Mouse (Mus musculus) retina, adult 2 months (tissue): Measurements from ENCODE around the gene Synrg.

ENCODE experiments used
- DNase-seq: peaks from one replicate; pipeline ENCODE4 v3.0.0-alpha.2; 2012; ENCODE audit warnings: low read depth, low spot score

The Synrg gene

DNA sequence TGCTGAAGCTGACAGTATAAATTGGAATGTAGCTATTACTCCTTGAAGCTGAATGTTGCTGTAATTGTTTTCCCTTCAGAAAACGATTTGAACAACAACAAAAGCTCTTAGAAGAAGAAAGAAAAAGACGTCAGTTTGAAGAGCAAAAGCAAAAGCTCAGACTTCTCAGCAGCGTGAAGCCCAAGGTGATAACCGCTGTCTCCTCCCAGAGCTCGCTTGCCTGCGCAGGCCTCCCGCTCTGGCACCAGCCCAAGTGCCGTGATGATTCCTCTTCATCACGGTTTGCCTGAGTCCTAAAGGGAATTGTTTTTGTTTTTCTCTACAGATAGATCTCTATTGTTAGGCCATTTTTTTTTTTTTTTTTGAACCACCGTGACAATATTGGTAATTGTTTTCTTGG lies 17.1 kb downstream of the Synrg start:
- no peak for DNase-seq

DNA sequence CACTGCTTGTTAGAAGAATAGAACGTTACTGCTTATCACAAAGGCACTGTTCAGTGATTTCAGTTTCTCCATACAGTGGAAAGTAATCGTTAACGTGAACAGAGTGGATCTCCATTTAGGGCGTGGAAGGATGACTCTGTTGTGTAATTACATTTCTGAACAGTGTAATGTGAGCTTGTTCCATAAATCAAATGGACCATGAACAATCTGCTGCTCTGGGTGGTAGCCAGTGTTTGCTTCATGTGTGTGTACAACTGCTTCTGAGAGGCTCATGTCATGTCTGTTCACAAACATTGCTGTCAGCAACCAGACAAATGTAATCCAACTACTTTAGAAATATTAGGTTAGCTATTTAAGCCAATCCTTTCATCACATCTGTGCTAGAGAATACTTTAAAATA lies 27.5 kb downstream of the Synrg start:
- DNase-seq: no peak

DNA sequence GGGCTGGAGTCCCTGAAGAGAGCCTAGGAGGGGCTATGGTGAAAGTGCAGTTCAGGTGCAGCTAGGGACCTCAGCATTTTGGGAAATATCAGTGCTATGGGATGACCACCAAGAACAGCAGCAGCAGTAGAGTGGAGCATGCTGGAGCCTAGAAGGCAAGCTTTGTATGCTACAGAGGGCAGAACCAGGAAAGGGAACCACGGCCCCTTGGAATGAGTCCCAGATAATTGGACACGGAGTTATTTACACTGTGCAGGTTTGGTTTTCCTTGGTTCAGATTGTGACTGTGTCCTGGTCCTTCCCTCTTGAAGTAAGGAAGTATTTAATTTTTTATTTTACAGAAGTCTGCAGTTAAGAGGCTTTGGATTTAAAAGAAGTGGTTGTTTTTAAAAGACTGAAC lies 29.2 kb downstream of the Synrg start:
- DNase-seq: no peak

DNA sequence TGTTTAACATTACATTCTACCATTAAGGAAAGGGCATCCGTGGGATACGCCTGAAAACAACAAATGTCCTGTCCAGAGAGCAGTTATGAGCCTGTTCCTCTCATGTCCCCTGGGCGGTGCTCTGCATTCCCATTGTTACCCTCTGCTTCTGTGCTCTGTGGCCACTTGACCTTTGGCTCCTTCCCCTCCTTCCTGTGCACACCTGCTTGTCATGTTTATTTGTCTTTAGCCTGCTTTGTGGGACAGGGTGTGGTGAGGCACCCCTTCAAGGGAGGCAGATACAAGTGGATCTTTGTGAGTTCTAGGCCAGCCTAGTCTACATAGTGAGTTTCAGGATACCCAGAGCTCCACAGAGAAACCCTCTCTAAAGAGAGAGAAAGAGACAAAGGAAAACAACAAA lies 30.3 kb downstream of the Synrg start:
- no peak for DNase-seq

DNA sequence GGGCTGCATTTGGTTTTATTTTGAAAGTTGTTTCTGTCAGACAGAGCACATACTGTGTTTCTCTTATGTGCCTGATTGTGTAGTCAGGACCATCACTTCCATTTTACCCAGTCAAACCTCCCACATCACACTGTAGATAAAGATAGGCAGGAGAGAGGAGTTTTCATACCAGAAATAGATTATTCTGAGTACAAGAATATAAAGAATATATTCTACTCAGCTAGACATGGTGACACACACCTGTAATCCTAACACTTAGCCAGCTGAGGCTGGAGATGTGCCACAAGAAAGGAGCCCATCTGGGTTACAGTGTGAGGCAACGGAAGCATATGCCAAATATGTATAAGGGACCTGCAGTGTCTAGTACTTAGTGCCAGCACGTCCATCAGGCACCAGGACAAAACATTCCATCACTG lies 31.3 kb downstream of the Synrg start:
- no peak for DNase-seq

DNA sequence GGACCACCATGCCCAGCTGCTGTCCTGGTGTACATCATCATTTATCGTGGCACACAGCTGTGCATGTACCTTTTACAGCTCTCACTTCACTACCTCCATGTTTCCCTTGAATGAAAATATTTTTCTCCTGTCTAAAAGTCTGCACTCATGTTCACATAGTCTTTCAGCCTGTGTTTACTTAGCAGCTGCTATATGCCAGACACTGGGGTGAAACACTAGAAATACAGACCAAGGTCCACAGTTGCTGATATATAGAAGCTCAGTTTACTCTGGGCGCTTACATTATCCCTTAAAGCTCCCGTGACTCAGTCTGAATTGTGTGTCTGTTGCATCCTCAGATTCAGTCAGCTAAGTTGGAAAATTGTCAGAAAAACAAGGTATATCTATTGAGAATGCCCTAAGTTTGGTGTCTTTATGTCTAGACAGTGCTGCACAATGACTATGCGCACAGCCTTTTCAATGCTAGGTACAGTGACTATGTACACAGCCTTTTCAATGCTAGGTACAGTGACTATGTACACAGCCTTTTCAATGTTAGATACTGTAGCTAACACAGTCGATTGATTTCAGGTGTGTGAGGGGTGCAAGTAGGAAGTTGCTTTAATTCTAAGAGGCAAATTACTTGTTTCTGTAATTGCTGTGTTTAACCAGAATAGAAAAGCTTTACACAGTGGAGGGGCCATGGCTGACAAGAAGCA lies 33.1 kb downstream of the Synrg start:
- DNase-seq: no peak

DNA sequence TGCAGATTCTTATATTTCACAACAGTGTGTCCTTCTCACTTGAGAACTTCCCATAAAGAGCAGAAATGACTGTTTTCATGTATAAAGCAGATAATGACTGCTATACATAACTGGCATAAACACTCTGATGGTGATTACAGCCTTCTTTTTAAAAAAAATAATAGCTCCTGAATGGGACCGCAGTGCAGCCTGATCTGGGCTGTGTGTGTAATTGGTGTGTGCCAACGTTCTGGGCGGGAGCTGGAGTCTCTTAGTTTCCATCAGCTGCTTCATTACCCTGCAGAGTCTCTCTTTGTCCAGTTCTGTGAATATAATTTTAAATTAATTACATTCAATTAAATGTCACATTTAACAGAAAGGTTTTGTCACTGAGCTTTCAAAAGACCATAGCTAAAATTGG lies 34.8 kb downstream of the Synrg start:
- DNase-seq: no peak

DNA sequence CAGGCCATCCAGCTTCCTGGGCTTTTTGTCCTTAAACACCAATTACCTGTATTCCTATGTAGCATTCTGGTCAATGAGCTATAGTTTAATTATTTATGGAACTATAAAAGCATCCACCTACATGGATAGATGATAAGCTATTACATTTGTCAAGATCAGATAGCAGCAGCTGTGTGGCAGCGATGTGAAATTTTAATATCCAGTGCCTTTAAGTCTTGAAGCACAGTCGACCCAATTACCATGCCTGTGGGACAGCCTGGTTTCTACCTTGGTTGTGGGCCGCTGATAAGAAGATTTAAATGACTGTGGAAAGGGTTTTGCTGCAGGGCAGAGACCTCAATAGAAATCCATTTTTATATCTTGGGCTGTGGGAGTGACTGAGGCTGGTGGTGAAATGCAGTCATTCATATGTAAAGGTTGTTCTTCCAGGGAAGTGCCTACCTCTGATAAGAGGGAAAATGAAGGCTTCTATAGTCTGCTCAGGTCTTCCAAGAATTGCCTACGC lies 35.2 kb downstream of the Synrg start:
- DNase-seq: no peak

DNA sequence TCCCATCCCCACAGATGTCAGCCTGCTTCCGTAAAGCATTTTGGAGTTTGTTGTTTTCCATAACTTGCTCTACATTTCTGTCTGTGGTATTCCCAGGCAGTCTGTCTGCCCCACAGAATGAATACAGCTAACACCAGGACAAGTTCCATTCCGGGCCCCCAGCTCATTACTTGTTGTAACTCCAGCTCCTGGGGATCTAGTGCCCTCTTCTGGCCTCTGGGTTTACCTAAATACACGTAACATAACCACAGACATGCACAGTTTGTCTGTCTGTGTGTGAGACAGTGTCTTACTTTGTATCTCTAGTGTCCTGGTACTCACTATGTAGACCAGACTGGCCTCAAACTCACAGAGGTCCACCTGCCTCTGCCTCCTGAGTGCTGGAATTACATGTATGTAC lies 37.0 kb downstream of the Synrg start:
- DNase-seq: no peak

DNA sequence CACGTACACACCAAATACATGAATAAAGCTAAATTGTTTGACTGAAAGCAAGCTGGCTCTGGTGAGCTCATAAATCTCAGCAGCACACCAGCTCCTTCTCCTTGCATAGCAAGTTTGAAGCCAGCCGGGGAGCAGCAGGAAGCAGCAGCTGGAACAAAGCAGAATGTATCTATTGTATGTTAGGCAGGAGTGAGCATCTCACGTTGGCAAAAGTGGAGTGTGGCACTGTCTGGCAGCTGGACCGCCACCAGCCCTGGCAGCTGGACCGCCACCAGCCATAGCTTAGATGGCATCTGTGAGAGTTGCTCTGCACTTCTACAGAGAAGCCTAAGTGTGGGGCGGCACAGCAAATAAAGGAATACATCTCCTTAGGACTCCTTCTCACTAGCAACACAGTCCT lies 39.8 kb downstream of the Synrg start:
- DNase-seq: no peak

DNA sequence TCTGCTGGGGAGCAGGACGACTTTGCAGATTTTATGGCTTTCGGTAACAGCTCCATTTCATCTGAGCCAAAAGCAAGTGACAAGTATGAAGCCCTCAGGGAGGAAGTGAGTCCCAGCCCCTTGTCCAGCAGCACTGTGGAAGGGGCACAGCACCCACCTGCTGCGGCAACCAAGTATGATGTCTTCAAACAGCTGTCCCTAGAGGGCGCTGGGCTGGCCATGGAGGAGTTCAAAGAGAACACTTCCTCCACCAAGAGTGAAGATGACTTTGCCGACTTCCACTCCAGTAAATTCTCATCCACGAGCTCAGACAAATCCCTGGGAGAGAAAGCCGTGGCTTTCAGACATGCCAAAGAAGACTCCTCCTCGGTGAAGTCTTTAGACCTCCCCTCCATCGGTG lies 44.8 kb downstream of the Synrg start:
- no peak for DNase-seq

DNA sequence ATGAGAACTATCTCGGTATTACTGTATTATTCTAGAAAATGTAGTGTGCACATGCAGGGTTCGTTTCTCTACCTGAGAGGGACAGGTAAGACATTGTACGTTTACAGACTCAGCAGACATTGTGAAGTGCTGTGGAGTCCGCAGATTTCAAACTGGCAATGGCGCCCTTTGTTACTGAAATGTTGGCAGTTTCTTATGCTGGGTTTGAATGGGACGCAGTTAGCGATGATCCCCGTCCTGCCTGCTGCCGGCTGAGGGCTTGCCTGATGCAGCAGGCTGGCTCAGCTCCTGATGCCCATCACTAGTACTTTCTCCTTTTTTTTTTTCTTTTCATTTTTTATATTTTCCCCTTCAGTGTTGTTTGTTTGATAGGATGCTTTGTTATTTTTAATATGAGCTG lies 46.2 kb downstream of the Synrg start:
- no peak for DNase-seq

DNA sequence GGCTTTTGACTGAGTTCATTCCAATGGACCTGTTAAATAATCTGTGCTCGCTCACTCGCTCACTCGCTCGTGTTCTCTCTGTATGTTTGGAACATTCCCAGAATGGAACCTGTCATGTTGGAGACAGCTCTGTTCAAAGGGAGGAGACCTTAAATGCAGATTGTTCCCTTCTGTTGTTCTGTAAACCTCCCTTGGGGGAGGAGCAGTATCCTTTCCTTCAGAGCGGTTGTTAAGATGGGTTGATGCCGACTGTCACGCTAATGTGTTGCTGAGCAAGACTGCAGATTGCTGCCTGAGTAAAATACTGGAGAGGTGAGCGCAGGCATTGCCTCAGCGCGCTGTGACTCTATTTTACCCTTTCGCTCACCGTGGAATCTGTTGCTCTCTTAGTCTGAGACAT lies 46.8 kb downstream of the Synrg start:
- DNase-seq: no peak

DNA sequence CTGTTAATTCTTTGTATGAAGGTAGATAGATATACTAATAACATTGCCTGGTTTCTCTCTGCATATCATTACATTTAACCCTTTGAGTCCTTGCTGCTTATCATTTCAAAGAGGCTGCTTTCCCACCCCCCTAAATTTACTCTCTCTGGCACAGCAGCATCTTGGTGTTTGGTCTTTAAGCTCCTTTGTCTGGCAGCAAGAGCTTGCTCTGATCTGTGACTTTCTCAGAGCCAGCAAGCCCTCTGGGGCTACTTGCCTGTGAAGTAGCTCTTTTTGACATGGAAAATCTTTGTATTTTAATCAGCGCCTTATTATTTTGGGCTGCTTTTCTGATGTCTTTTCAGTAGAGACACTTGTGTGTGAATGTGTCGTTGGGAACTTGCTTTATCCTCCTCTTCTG lies 47.3 kb downstream of the Synrg start:
- no peak for DNase-seq

DNA sequence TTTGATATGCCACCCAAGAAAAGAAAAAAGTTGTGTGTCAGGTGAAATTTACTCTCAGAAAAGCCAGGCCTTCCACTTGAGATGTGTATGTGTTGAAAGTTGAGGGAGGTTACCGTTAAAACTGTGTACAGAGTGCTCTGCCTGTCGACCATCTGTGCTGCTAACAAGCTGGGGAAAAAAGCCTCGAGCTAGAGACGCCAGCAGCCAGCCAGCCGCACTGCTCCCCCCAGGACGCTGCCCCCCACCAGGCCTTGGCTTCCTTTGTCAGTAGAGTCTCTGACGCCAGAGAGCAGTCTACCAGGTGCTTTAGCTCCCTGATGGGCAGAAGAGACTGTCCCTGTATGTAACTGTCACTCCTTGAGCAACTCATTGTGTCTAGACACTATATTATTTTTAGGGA lies 48.9 kb downstream of the Synrg start:
- no peak for DNase-seq

DNA sequence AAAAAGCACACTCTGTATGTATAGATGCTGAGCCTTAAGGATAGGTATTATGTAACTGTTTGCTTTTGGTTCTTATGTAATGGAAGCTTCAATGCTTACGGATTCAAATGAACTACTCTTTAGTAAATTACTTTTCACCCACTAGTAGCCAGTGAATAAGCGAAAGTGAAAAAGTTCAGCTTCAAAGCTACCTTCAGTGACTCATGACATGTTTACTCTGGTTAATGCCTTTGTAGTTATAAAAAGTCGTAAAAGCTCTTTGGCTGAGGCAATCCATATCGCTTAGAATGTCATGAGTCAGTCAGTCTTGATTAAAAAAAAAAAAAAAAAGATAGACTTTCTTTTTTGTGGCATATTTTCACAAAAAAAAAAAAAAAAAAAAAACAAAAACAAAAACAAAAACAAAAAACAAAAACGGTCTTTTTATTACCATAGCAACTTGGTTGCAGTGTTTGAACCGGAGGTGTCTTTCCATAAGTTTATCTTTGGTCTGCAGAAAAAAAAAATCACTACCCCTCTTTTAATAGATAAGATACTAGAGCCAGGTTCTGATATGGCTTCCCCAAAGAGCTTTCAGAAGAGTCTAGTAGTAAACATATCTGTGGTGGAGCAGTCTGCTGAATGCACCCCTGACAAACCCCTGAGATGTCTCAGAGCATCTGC lies 52.0 kb downstream of the Synrg start:
- DNase-seq: no peak

DNA sequence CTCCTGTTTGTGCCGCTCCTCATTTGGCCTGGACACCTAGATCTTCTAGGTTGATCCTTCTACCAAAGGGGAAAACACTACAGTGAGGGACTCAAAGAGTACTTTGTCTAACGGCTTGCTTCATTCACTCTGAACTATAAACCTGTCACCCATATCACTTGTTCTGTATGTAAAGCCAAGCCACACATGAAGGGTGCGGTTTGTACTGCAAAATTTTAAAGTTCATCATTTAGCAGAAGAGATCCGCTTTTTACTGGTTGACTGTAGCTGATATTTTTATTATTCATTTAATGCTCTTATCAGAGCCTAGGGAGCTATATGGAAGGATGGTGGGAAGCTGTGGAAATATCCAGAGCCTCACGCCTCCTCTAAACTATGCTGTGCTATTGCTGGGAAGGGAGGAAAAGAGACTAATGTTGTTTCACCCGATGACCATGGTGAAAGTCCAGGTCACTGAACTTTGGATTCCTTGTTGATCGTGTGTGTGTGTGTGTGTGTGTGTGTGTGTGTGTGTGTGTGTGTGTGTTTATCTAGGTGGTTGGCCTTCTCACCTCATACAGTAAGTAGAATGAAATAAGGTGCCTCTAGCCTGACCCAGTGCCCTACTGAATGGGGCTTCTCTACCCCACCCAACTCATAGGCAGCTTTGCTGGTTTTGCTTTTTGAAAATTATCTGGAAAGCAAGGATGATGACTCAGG lies 52.7 kb downstream of the Synrg start:
- DNase-seq: no peak

DNA sequence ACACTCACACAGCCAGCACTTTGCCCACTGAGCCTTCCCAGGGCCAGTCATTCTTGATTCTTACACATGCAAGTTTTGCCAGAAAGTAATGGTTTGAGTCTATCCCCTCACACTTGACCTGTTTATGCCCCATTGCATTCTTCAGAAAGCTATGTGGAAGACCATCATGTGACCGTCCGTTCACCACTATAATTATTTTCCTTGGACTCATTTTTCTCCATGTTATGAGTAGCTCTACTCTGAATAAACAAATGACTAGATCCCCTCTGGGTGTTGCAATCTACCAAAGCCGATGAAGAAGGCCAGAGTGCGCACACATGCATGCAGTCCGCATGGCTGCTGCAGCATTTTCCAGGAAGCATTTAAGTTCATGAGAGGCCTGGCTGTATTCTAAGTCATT lies 63.0 kb downstream of the Synrg start:
- no peak for DNase-seq

DNA sequence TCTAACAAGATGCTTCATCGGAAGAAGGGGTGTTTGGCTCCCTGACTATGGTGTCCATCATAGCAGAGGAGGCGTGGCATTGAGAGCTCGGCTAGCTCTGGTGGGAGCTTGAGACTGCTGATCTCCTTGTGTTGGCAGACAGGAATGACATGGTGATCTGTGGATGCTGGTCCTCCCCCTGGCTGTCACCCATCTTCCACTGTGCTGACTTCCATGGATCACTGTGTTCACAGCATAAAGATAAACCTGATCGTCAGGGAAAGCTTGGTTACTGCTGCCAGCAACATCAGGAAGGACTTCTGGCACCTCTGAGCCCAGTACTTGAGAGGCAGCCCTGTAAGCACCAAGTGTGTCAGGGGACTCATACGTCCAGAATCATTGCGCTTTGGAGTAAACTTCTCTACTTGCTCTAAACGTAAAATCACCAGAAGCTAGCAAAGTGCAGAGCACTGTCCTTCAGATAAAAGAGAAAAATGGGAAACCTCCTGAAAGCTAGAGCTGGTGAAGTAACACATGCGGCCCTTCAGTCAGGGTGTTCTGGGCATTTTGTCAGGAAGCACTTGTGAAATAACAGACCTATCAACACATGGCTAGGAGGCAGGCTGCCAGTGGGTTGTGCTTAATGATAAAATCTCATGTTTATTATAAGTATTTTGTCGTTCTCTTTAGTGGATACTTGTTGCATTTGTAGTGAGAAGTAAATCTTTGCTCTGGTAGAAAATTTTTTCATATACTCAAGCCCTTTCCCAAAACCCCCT lies 64.2 kb downstream of the Synrg start:
- no peak for DNase-seq

DNA sequence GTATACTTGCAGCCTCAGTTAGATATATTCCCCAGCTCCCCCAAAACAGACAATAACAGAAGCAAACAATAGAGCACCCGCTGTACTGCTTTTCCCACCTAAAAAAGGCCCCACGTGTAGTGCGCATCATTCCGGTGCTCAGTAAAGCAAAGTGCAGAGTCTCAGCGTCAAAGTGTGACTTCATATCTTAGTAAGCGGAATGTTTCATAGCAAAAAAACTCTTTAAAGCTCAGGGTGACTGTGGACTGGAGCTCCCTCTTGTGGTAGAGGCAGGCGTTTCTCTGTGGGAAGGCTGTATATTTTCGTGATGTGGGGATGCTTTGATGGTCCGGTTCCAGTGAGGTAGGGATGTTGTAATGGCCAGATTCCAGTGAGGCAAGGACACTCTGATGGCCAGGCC lies 67.7 kb downstream of the Synrg start:
- DNase-seq: no peak

DNA sequence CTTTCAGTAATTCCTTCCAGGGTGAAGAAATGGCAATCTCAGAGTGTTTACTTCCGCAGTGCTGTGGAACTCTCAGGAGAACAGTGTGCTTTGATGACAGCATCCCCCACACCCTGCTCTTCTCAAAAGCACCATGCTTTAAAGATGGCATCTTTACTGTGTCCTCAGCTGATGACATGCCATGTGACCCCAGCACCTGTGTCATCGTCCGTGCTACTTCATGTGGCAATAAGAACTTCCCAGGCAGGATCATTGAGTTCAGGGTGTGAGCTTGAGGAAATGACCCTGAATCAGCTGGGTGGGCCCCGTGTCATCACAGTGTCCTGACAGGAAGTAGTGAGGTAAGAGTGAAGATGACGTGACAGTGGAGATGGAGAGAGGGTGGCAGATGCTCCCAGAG lies 68.3 kb downstream of the Synrg start:
- DNase-seq: no peak

DNA sequence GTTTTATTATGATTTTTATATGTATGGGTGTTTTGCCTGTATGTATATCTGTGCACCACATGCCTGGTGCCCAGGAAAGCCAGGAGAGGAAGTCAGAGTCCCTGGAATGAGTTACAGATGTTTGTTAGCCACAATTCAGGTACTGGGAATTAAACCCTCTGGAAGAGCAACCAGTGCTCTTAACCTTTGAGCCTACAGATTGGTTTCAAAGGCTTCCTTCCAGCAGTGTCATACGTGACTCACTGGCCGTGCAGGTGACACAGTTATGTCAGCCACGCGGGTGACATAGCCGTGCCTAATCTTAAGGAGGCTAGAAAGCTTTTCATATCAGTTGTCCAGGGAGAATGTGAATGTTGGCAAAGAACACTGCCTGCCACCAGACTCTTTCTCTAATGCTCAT lies 69.4 kb downstream of the Synrg start:
- no peak for DNase-seq
